Mouse (Mus musculus) heart, embryonic 13.5 days (tissue): ENCODE measurements around the gene Zwilch. TPM values are rescaled to one million over a fixed set of nuclear protein-coding genes. Genes with fewer than 3 reads are reported as not detected.

Source experiments
- ATAC-seq: fragments of 200-750 bp; cut with Nextera tagmentation; 2 replicates; pipeline ENCODE4 v1.8.0; 2017; ENCODE audit warnings: moderate TSS enrichment; ENCODE audit not compliant: insufficient number of reproducible peaks, low FRiP score, low TSS enrichment; ENCODE audit errors: extremely low read depth
- H3K27ac ChIP-seq: fragments of 300-500 bp; sonication (generic); replicated peaks from 2 replicates; pipeline ENCODE4 v1.5.1; 2015; ENCODE audit warnings: moderate library complexity, mild to moderate bottlenecking, inconsistent platforms
- H3K27me3 ChIP-seq: fragments of 300-500 bp; sonication (generic); replicated peaks from 2 replicates; pipeline ENCODE4 v1.6.1; 2015; ENCODE audit warnings: mild to moderate bottlenecking, inconsistent platforms
- H3K36me3 ChIP-seq: fragments of 300-500 bp; sonication (generic); 2 replicates; pipeline ENCODE4 v1.6.1; 2015; ENCODE audit warnings: mild to moderate bottlenecking, inconsistent platforms
- H3K4me1 ChIP-seq: fragments of 300-500 bp; sonication (generic); 2 replicates; pipeline ENCODE4 v1.6.1; 2015; ENCODE audit warnings: inconsistent platforms
- H3K4me2 ChIP-seq: fragments of 300-500 bp; sonication (generic); 2 replicates; pipeline ENCODE4 v1.6.1; 2015; ENCODE audit warnings: inconsistent platforms, mild to moderate bottlenecking, moderate library complexity
- H3K4me3 ChIP-seq: fragments of 300-500 bp; sonication (generic); 2 replicates; pipeline ENCODE4 v1.5.1; 2015; ENCODE audit warnings: moderate library complexity, mild to moderate bottlenecking, inconsistent platforms
- H3K9ac ChIP-seq: fragments of 300-500 bp; sonication (generic); 2 replicates; pipeline ENCODE4 v1.6.1; 2015; ENCODE audit warnings: inconsistent platforms, mild to moderate bottlenecking, moderate library complexity
- H3K9me3 ChIP-seq: fragments of 300-500 bp; sonication (generic); 2 replicates; pipeline ENCODE4 v1.6.1; 2016; ENCODE audit warnings: inconsistent platforms
- WGBS: fragments of 180-500 bp; shearing (Covaris S2); methylation state at CpG from one replicate; pipeline ENCODE4 v1.1.7; 2015; ENCODE audit warnings: mixed read lengths; 5-methylcytosine and 5-hydroxymethylcytosine counted together
- polyA plus RNA-seq: library from polyadenylated mRNA; unstranded; fragments of >200 nt; fragmentation: Nextera tagmentation; extraction: Ambion mirVana; gene quantifications from 2 replicates; pipeline ENCODE4 v1.2.1, GENCODE M21; 2015

Gene Zwilch
- polyA plus RNA-seq, 1 experiment from 2014 or later = 19.9 TPM

DNA sequence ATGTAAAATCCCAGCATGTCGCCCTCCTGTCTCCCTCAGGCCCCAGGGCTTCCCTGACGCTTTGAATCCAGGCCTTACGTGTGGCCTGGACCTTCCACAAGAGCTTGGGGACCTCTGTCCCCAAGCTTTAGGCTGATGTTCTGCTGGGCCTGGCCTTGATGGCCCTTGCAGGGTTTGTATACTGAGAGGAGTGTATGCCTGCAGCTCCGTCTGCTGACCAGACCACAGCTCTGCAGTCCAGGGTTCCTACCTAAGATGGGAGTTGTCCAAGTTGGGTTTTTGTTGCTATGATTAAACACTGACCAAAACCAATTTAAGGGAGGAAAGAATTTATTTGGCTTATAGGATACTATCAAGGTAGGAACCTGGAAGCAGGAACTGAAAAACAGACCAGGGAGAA is 74.6 kb downstream of the Zwilch start:
- H3K36me3 ChIP-seq = no peaks in the 10 kb centered on the region
- H3K27me3 ChIP-seq = no peaks in the 10 kb centered on the region
- WGBS = 57% methylated on average over 4 of the region's 4 CpGs
- peak overlapping the region; percentile 59 for H3K9ac ChIP-seq
- H3K9me3 ChIP-seq = no peaks in the 10 kb centered on the region
- ATAC-seq = no peak
- no peak overlapping the region for H3K4me2 ChIP-seq
- no peak overlapping the region for H3K27ac ChIP-seq
- no peak overlapping the region for H3K4me3 ChIP-seq
- H3K4me1 ChIP-seq = peaks cover 32% of the 10 kb centered on the region

DNA sequence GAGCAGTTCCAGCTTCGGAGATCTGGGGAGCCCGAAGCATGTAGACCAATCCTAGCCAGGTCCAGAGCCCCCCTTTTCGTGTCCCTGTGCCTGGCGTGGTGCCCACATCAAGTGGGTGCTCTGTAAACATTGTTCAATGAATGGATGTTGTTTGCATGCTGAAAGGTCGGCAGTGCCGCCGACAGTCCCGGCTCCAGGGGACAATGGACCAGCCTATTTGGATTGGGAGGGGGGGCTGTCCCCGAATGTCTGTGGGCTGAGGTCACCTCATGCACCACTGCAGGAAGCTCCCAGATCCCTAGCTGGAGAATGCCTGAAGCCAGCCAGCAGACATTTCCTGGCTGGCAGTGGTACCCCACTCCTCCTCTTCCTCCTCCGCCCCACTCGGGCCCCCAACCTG is 78.8 kb downstream of the Zwilch start:
- Histone ChIP-seq H3K4me2 (peak overlapping the region; percentile 30), H3K9me3 (no peaks in the 10 kb centered on the region), H3K4me1 (peaks cover 46% of the 10 kb centered on the region), H3K27ac (peak overlapping the region; percentile 81), H3K27me3 (no peaks in the 10 kb centered on the region), H3K4me3 (no peak overlapping the region), H3K9ac (peak overlapping the region; percentile 64), H3K36me3 (no peaks in the 10 kb centered on the region)
- ATAC-seq = 0 out of 2 replicates have a peak, but pooled peaks have one; percentile 35
- 37% methylated on average over 11 of the region's 11 CpGs for WGBS

DNA sequence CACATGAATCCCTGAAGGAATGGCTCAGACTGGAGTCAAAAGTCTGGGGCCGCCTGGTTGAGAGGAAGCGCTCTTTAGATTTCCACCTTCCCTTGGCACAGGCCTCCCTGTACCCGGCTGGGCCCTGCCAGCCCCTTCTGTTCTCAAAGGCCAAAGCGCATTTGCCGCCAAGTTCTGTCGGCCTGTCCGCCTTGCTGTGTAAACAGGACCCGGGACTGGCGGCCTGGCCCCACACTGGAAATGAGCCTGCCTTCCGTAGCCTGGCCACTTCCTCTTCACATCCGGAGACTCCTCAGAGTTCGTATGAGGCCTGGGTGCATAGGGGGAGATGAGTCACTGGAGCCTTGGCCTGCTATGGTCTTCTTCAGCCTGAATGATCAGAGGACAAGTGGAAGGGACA is 83.9 kb downstream of the Zwilch start:
- Histone ChIP-seq H3K9me3 (no peaks in the 10 kb centered on the region), H3K4me2 (no peak overlapping the region), H3K27ac (peak overlapping the region; percentile 71), H3K4me1 (peaks cover 63% of the 10 kb centered on the region), H3K27me3 (no peaks in the 10 kb centered on the region), H3K9ac (peak overlapping the region; percentile 11; the same call in 1 of the 2 replicates), H3K4me3 (no peak overlapping the region), H3K36me3 (no peaks in the 10 kb centered on the region)
- WGBS = 66% methylated on average over 12 of the region's 12 CpGs
- ATAC-seq = no peak

DNA sequence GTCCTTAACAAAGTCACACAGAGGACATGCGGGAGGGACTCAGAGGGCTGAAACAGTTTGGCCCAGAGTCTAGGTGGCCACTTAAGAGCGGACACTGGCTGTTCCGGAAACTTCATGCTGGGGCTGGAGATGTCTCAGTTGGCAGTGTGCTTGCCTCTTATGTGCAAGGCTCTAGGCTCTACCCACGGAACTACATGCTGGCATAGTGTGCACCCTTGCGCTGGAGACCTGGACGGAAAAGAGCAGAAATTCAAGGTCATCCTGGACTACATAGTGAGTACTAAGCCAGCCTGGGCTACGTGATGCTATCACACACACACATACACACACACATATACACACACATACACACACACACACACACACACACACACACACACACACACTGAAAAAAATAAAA is 84.6 kb downstream of the Zwilch start:
- no peaks in the 10 kb centered on the region for H3K27me3 ChIP-seq
- 84% methylated on average over 7 of the region's 7 CpGs for WGBS
- H3K4me3 ChIP-seq = no peak overlapping the region
- H3K4me1 ChIP-seq = peaks cover 63% of the 10 kb centered on the region
- no peak overlapping the region for H3K4me2 ChIP-seq
- H3K27ac ChIP-seq = peak overlapping the region; percentile 71
- no peaks in the 10 kb centered on the region for H3K9me3 ChIP-seq
- no peaks in the 10 kb centered on the region for H3K36me3 ChIP-seq
- no peak for ATAC-seq
- no peak overlapping the region for H3K9ac ChIP-seq

DNA sequence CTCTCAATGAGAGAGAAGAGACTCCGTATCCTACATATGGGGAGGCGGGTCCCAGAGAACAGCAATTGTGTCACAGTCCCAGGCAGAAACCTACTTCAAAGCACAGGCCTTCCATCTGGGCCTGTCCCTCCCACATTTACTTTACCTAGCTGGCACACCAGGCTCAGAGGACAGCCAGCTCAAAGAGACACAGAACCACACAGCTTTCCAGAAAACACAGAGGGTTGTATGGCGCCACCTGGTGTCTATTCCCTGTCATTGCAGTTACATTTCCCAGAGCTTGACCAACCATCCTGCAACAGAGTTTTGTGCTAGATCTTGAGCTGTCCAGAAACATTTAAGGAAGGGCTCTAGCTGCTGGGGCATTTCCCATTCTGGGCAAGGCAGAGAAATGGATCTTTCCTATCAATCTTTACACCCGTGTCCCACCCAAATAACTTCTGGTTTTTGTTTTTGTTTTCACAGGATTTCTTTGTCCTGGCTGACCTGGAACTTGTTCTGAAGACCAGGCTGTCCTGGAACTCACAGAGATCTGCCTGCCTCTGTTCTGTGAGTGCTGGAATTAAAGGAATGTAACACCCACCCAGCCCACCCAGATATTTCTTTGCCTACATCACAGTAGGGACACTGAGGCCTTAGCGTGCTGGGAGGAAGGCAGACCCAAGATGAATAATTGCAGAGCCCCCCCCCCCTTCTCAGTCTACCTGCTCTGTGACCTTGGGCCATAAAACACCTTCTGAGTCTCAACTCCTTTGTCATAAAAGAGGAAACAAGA is 85.3 kb downstream of the Zwilch start:
- H3K9me3 ChIP-seq = no peaks in the 10 kb centered on the region
- no peak overlapping the region for H3K4me3 ChIP-seq
- H3K27ac ChIP-seq = peak overlapping the region; percentile 64
- H3K9ac ChIP-seq = peak overlapping the region; percentile 45; the same call in 1 of the 2 replicates
- H3K4me2 ChIP-seq = no peak overlapping the region
- WGBS = 37% methylated on average over 5 of the region's 5 CpGs
- peaks cover 63% of the 10 kb centered on the region for H3K4me1 ChIP-seq
- ATAC-seq = no peak
- no peaks in the 10 kb centered on the region for H3K36me3 ChIP-seq
- H3K27me3 ChIP-seq = no peaks in the 10 kb centered on the region

Other genes with a start within 250 kb of the Zwilch start
- 18.5 and 19.3 TPM in 2 replicates for gene Smad6, start 151.0 kb downstream of the Zwilch start, polyA plus RNA-seq
- not detected in 2 replicates for gene Lctl, start 56.0 kb downstream of the Zwilch start, polyA plus RNA-seq
- 707 and 780 TPM in 2 replicates for gene Rpl4, start 271 bp upstream of the Zwilch start, polyA plus RNA-seq
- 26.5 and 31.1 TPM in 2 replicates for gene Snapc5, start 6.2 kb upstream of the Zwilch start, polyA plus RNA-seq
- gene Uchl4, start 62.1 kb upstream of the Zwilch start, polyA plus RNA-seq = 1.6 and 1.7 TPM in 2 replicates
- gene Map2k1, start 80.5 kb upstream of the Zwilch start, polyA plus RNA-seq = 79.0 and 86.7 TPM in 2 replicates
- 129 and 133 TPM in 2 replicates for gene Tipin, start 108.5 kb upstream of the Zwilch start, polyA plus RNA-seq
- 16.2 and 18.1 TPM in 2 replicates for gene Dis3l, start 168.2 kb upstream of the Zwilch start, polyA plus RNA-seq
- 0.38 and 1.1 TPM in 2 replicates for gene Megf11, start 212.5 kb upstream of the Zwilch start, polyA plus RNA-seq